Mouse (Mus musculus): Measurements from ENCODE around the gene Dync2h1. TPM values are rescaled to one million over a fixed set of nuclear protein-coding genes. Genes with fewer than 3 reads are reported as not detected.
"Not testable (repeated sequence)": the region's sequence is repeated elsewhere in the genome, so short reads cannot be mapped to it uniquely, and the experiment has no call there.

Gene Dync2h1
- total RNA-seq (2022), result 10 to 100 TPM; 27.8 to 30.2 (median 28.1) TPM

GRCm38 (mm10) chr9:7184172-7184896, at the start of gene Dync2h1, which contains the start of gene Dcun1d5:
TSS of gene Dync2h1 (minus strand) at chr9:7184446.
TSS of gene Dcun1d5 (plus strand) at chr9:7184520.
- peak; percentile 84 to 92 for DNase-seq (ENCODE audit: low spot score in 2 of 2)

DNA sequence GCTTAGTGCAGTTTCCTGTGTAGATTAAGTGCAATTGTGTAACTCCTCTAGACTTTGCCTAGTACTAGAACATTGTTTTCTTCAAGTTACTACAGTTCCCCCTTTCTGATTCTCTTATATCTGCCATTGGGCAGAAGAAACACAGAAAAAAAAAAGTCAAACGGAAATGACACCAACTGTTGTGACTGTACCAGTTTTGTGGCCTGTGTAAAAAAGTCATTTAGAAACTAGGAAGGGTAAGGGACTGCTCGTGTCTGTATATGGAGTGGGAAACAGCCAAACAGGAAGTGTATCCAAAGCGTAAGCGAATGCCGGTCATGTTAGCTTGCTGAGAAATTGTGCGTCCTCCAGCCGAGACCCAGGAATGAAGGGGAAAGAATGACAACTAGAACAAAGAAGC, 37.2 kb upstream of the Dync2h1 start:
- no peak for DNase-seq (ENCODE audit: low spot score in 2 of 2)

- no peak for DNase-seq (ENCODE audit: low spot score in 2 of 2)
Observed at GRCm38 (mm10) chr9:7221024-7221423, 36.8 kb upstream of the Dync2h1 start.

DNA sequence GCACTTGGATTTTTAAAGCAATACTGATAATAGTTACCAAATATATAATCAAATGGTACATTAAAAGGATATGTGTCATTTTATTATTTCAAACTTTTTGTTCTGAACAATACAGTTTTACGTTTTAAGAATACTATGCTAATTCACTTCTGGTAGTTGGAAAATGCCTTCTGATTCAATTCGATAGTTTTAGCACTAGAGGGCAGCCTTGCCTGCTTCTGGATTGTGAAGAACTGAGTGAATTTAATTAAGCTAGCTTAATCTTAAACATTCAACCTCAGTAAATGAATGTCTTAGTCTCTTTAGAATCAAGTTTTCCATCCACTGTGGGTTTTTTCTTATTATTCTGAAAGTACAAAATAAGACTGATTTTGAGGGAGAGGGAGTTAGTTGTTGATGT, 32.0 kb upstream of the Dync2h1 start:
- DNase-seq (ENCODE audit: low spot score in 2 of 2), result no peak

- DNase-seq (ENCODE audit: low spot score in 2 of 2), result not testable (repeated sequence)
Observed at GRCm38 (mm10) chr9:7190694-7191093, 6.4 kb upstream of the Dync2h1 start.

GRCm38 (mm10) chr9:7184897-7185291, 648 bp upstream of the Dync2h1 start:
- peak in 1 of 2 experiments; percentile 20 for DNase-seq (ENCODE audit: low spot score in 2 of 2)

GRCm38 (mm10) chr9:7176618-7177610, 7.3 kb downstream of the Dync2h1 start:
- peak; percentile 87 to 94 for DNase-seq (ENCODE audit: low spot score in 2 of 2)

DNA sequence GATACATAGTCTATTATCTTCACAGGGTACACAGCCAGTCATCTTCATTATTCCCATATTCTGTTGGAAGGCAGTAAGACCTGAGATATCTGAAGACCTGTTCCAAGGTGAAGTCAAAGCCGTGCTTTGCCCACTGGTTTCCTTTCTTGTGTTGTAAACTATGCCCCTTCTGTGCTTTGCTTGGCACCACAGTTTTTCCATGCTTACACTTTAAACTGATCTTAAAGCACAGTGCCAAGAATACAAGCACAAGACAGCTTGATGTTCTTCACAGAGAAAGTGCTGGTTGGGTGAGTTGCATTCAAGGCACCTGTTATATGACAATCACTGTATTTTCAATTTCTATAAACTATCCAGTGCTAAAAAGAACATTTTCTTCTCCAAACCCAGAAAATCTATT, 10.5 kb downstream of the Dync2h1 start:
- no peak for DNase-seq (ENCODE audit: low spot score in 2 of 2)

GRCm38 (mm10) chr9:7167339-7167998, 16.8 kb downstream of the Dync2h1 start:
- no peak for DNase-seq (ENCODE audit: low spot score in 2 of 2)

- no peak for DNase-seq (ENCODE audit: low spot score in 2 of 2)
Observed at GRCm38 (mm10) chr9:7160688-7161087, 23.6 kb downstream of the Dync2h1 start.

GRCm38 (mm10) chr9:7159718-7160117, 24.5 kb downstream of the Dync2h1 start:
- no peak for DNase-seq (ENCODE audit: low spot score in 2 of 2)

- no peak for DNase-seq (ENCODE audit: low spot score in 2 of 2)
Observed at GRCm38 (mm10) chr9:7158605-7159004, 25.6 kb downstream of the Dync2h1 start.

DNA sequence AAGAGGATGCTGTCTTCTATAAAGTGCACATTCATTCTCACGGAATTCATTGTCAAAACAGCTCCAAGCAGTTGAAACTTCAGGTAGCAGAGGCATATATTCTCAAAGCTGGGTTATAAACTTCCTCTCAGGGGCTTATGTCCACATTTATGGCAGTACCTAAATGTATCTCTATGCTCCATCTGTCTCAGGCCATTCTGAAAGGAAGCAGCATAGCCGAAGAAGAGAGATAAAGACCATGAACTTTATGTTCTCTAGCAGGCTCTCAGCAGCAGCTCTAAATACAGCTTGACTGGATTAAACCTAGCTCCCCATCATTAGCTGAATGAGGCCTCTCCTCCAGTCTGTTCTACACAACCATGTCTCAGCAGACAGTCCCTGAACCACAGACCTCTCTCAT, 29.9 kb downstream of the Dync2h1 start:
- DNase-seq (ENCODE audit: low spot score in 2 of 2), result no peak

GRCm38 (mm10) chr9:7122863-7123262, 61.4 kb downstream of the Dync2h1 start:
- no peak for DNase-seq (ENCODE audit: low spot score in 2 of 2)

- no peak for DNase-seq (ENCODE audit: low spot score in 2 of 2)
Observed at GRCm38 (mm10) chr9:7110166-7110565, 74.1 kb downstream of the Dync2h1 start.

- no peak for DNase-seq (ENCODE audit: low spot score in 2 of 2)
Observed at GRCm38 (mm10) chr9:7101361-7101760, 82.9 kb downstream of the Dync2h1 start.

- DNase-seq (ENCODE audit: low spot score in 2 of 2), result no peak
Observed at GRCm38 (mm10) chr9:7074625-7075024, 109.6 kb downstream of the Dync2h1 start.

GRCm38 (mm10) chr9:7070846-7071245, 113.4 kb downstream of the Dync2h1 start:
- DNase-seq (ENCODE audit: low spot score in 2 of 2), result no peak

DNA sequence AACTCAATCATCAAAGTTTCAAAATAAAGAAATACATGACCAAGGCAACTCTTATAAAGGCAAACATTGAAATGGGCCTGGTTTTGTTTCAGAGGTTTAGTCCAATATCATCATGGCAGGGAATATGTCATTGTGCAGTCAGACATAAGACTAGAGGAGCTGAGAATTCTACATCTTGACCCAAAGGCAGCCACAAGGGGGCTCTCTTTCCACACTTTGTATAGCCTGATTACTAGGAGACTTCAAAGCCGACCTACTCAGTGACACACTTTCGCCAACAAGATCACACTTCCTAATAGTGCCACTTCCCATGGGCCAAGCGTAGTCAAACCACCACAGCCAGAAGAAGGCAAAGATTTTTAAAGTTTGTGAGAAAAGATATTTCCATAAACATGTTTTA, 133.7 kb downstream of the Dync2h1 start:
- no peak for DNase-seq (ENCODE audit: low spot score in 2 of 2)

- DNase-seq (ENCODE audit: low spot score in 2 of 2), result no peak
Observed at GRCm38 (mm10) chr9:7042635-7043273, 141.5 kb downstream of the Dync2h1 start.

GRCm38 (mm10) chr9:7041231-7041630, 143.0 kb downstream of the Dync2h1 start:
- DNase-seq (ENCODE audit: low spot score in 2 of 2), result no peak

Measured in left cerebral cortex, adult 8-10 months (tissue).